Mouse (Mus musculus): ENCODE results near the gene Runx2.
A peak's percentile ranks its signal among the peaks of the same experiment; 100 is the strongest.

Gene Runx2

DNA sequence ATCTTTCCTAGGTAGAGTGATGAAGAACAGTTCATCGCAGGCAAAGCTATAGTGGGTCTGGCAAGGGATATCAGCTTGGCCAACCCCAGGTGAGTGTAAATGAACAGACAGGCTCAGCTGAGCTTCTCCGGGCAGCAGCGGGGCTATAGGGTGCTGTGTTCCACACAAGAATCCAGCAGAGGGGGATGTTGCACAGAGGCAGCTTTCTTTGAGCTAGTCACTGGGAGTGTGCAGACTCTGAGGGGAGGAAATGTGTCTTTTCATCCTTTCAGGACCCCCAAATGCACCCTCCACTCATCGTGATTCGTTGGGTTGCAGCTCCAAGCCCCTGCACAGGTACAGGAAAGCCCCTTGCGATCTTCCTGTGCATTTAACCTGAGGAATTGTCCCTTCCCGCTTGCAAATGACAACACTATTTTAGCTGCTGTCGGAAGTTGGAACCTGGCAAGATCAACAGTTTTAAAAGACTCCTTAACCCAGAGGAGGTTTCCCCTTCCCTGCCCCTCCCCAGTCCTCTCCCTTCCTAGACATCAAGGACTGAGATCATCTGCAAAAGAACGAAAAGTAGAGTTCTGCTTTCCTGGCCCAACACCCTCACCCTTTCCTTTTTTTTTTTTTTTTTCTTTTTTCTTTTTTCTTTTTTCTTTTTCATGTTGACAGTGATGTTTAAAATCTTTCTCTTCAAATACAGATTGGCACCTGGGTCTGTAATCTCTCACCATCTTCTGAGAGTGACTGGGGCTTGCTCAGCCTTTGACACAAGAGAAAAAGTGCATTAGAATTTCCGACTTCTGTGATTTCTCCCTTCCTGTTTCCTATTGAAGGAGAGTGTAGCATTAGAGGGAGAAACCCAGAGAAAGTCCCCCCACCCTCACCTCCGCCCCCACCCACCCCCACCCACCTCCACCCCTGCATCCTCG is 358.7 kb downstream of the Runx2 start:
- DNase-seq, result peak; percentile 51 to 68

DNA sequence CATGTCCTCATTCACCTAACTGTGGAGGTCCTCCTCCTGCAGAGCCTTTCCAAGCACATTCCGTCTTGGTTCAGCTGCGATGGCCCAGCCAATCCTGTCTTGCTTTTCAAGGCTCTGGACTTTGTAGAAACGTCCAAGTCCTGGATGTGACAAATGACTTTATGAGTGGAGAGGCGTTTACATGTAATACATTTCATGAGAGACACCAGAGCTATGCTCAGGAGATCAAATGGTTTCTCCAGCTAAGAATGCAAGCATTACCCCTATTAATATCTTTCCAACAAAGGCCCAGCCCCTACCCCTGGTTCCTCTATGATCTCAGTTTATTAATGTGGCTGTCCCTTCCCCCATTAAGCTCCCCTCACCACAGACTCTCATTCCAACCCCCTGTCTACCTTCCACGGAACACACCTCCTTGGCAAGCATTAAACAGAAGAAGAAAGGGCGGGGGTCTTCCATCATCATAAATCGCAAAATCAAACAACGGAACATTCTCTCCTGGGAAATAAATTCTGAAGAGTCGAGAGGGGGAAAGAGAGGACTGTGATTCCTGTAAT is 364.6 kb downstream of the Runx2 start:
- DNase-seq, result no peak

Measured in cerebellum, postnatal 25 days (tissue).